Mouse (Mus musculus): ENCODE measurements around the gene Sp4. TPM values are rescaled to one million over a fixed set of nuclear protein-coding genes. Genes with fewer than 3 reads are reported as not detected.

Gene Sp4
- polyA plus RNA-seq (2015; fragmentation: Nextera tagmentation; extraction: Ambion mirVana) = 3.3 and 5.6 TPM in 2 replicates

GRCm38 (mm10) chr12:118301072-118301865, at the start of gene Sp4:
Sp4 (minus strand) TSS chr12:118301440.

GRCm38 (mm10) chr12:118198386-118199093, 102.7 kb downstream of the Sp4 start, which contains the start of gene Dnah11:
Dnah11 (minus strand) TSS chr12:118199043.

Other genes with a start within 250 kb of the Sp4 start
- gene Dnah11, start 102.4 kb downstream of the Sp4 start, polyA plus RNA-seq (2015; fragmentation: Nextera tagmentation; extraction: Ambion mirVana) = 0.14 TPM in 1 of 2 replicates, not detected in the other

Data from adrenal gland, postnatal 0 days (tissue).